Mouse (Mus musculus) heart, embryonic 10.5 days (tissue): Measurements from ENCODE around the gene Cd200r1. TPM values are rescaled to one million over a fixed set of nuclear protein-coding genes. Genes with fewer than 3 reads are reported as not detected.

Experiments used
- DNase-seq: peaks from one replicate; pipeline ENCODE4 v3.0.0-alpha.2; 2017; ENCODE audit warnings: low spot score
- H3K27ac ChIP-seq: fragments of 300-500 bp; sonication (generic); 2 replicates; pipeline ENCODE4 v1.5.1; 2016; ENCODE audit warnings: mild to moderate bottlenecking
- H3K27me3 ChIP-seq: fragments of 300-500 bp; sonication (generic); 2 replicates; pipeline ENCODE4 v1.6.1; 2016; ENCODE audit warnings: mild to moderate bottlenecking; ENCODE audit not compliant: poor library complexity, insufficient read depth, severe bottlenecking
- H3K36me3 ChIP-seq: fragments of 300-500 bp; sonication (generic); 2 replicates; pipeline ENCODE4 v1.6.1; 2016; ENCODE audit warnings: mild to moderate bottlenecking, moderate library complexity
- H3K4me1 ChIP-seq: fragments of 300-500 bp; sonication (generic); 2 replicates; pipeline ENCODE4 v1.6.1; 2016; ENCODE audit warnings: mild to moderate bottlenecking
- H3K4me3 ChIP-seq: fragments of 300-500 bp; sonication (generic); 2 replicates; pipeline ENCODE4 v1.5.1; 2016; ENCODE audit warnings: mild to moderate bottlenecking, moderate library complexity
- H3K9me3 ChIP-seq: fragments of 300-500 bp; sonication (generic); 2 replicates; pipeline ENCODE4 v1.6.1; 2016; ENCODE audit warnings: mild to moderate bottlenecking, moderate library complexity
- WGBS: fragments of 180-500 bp; shearing (Covaris S2); methylation state at CpG from one replicate; pipeline ENCODE4 v1.1.7; 2016; 5-methylcytosine and 5-hydroxymethylcytosine counted together
- polyA plus RNA-seq: library from polyadenylated mRNA; unstranded; fragments of >200 nt; fragmentation: Nextera tagmentation; extraction: Ambion mirVana; gene quantifications from 2 replicates; pipeline ENCODE4 v1.2.1, GENCODE M21; 2016

The Cd200r1 gene
- 1.8 and 2.6 TPM in 2 replicates for polyA plus RNA-seq

DNA sequence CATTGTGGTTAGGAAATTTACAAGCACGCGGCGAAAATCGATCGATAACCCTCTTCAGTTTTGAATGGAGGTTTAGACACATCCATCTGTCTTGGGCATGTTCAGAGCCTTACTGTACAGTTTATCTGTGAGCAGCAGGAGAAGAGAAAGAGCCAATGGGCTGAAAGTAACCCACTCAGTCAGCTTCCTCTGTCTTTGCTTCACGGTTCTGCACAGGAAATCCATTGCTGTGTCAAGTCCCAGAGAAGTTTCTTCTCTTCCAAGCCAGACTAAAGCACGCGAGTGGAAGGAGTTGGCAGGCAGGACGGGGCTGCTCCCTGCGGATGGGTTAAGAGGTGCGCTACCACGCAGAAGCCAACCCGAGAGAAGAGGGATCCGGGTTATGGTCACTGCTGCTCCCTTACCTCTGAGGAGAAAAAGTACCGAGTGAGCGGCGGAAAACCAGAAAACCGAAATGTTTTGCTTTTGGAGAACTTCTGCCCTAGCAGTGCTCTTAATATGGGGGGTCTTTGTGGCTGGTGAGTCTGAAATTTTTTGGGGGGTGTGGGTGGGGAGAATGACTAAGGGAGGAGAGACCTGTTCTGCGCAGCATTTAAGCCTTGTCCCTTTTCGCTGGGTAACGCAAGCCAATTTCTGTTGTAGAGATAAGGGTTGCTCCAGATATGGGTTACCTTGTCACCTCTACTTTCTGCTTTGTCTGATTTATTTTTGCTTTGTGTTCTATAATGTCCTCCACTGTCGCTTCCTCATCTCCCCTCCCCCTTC, at the start of gene Cd200r1:
TSS of gene Cd200r1 (plus strand) at position 182 of the 765 bp plus-strand sequence.
- Histone ChIP-seq H3K4me1 (no peaks in the 10 kb centered on the region), H3K4me3 (no peak within 1 kb of the TSS; the same call in 1 of the 2 replicates), H3K27me3 (no peaks in the 10 kb centered on the region), H3K9me3 (no peaks in the 10 kb centered on the region), H3K27ac (no peak within 1 kb of the TSS), H3K36me3 (no peaks in the 10 kb centered on the region)
- 68% methylated on average over 22 of the region's 22 CpGs for WGBS
- DNase-seq: no peak

DNA sequence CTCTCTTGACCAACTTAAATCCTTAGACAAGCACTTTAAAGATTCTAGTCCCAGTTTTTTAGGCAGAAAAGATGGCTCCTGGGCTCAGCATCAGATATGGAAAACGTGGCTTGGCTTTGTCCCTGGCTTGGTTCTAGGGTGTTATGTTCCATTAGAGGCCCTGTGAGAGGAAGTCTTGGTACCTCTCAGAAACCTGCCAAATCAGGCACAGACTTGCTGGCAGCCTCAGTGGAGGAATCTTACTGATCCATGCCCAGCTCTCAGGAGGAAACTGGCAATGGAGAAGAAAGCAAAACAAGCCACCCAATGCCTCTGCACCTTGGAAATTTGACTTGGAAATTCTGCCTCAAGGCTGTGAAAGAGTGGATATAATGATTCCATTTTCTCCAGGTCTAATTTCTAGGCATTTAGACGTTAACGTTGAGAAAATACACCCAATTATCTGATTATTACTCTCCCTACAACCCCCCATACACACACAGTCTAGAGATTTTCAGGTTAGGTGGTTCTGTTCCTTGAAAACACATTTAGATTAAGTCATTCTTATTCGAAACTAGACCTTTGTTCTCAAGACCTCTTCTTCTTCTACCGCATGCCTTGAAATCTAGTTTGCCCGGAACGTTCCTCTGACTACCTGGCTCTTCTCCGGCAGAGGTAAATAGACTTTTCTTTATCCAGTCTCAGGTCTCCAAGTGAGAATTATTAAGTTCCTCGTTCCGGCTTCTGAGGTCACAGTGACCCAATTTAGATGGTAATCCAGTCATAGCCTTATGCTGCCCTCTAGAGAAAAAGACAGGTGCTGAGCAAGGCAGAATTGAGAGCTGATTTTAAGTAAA, 49.0 kb upstream of the Cd200r1 start:
- no peak overlapping the region for H3K27ac ChIP-seq
- H3K27me3 ChIP-seq: no peaks in the 10 kb centered on the region
- 48% methylated on average over 10 of the region's 10 CpGs for WGBS
- H3K4me3 ChIP-seq: no peak overlapping the region
- H3K4me1 ChIP-seq: no peaks in the 10 kb centered on the region
- peaks cover 14% of the 10 kb centered on the region for H3K36me3 ChIP-seq
- H3K9me3 ChIP-seq: no peaks in the 10 kb centered on the region
- DNase-seq: no peak

DNA sequence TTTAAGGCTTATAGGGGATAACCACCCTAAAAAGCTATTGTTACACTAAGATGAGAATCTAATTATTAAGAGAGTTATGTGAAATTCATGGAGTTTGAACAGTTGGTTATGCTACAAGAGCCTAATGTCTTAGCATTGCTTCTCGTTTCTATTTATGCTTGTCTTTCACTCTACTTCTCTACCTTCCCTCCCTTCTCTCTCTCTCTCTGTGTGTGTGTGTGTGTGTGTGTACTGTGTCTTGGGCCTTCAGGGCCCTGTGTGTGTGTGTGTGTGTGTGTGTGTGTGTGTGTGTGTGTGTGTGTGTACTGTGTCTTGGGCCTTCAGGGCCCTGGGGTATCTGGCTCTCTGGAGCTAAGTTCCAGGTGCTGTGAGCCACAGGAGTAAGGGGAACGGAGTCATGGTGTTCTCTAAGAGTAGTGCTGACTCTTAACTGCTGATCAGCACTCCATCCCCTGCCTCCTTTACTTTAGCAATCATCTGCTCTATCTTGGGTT, 48.3 kb upstream of the Cd200r1 start:
- Histone ChIP-seq H3K4me3 (no peak overlapping the region), H3K4me1 (no peaks in the 10 kb centered on the region), H3K27me3 (no peaks in the 10 kb centered on the region), H3K27ac (no peak overlapping the region), H3K36me3 (peaks cover 14% of the 10 kb centered on the region), H3K9me3 (no peaks in the 10 kb centered on the region)
- 69% methylated on average over 2 of the region's 2 CpGs for WGBS
- DNase-seq: no peak

DNA sequence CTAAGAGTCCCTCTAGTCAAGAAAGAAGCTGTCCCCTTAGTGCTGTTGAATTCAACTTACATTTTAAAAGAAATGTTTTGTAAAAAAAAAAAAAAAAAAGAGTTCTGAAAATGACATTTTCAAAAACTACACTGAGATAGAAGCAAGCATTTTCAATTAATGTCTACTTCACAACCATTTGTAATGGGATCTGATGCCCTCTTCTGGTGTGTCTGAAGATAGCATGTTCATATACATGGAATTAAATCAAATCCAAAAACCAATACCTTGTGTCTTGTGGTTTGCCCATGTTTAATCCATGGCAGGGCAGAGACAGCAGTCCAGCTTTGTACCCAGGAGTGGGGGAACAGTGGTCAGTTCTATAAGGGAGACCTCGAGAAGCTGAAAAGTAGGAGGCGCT, 47.7 kb upstream of the Cd200r1 start:
- Histone ChIP-seq H3K4me1 (peaks cover 3% of the 10 kb centered on the region; the same call in 1 of the 2 replicates), H3K4me3 (no peak overlapping the region), H3K27ac (no peak overlapping the region), H3K27me3 (no peaks in the 10 kb centered on the region), H3K36me3 (peaks cover 14% of the 10 kb centered on the region), H3K9me3 (no peaks in the 10 kb centered on the region)
- 77% methylated on average over 2 of the region's 2 CpGs for WGBS
- no peak for DNase-seq

DNA sequence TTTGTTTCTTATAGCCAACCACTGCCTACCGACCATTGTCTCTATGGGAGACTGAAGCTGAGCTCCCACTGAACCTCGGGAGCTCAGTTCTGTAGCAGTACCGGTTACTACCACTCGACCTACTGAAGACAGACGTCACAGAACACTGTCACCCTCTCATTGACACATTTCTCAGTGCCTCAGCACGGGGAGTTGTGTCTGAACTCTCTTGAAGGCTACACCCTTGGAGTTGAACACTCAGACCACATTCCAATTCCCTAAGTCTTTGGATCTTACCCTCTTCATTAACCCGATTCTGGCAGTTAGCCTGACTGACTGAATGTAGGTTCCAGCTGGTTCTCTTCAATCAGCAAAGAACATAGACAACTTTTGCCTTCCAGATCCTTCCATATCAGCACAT, 46.2 kb upstream of the Cd200r1 start:
- Histone ChIP-seq H3K27me3 (no peaks in the 10 kb centered on the region), H3K9me3 (no peaks in the 10 kb centered on the region), H3K4me3 (no peak overlapping the region), H3K4me1 (peaks cover 7% of the 10 kb centered on the region; the same call in 1 of the 2 replicates), H3K27ac (no peak overlapping the region), H3K36me3 (peaks cover 14% of the 10 kb centered on the region)
- WGBS: 67% methylated on average over 7 of the region's 7 CpGs
- DNase-seq: no peak

DNA sequence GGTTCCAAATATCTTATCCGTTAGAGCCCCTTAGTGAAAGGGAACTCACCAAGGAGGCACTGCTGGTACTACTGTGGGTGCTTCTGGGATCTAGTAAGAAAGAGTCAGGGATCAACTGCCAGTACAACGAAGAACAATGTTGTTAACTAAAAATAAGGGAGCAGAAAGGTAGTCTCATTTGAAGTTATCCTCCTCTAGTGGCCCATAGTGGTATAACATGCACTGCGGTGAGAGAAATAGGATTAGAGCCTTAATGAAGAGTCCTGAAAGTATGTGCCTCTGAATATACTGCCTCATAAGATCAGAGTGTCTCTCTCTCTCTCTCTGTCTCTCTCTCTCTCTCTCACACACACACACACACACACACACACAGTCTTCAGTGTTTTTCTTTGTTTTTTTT, 45.0 kb upstream of the Cd200r1 start:
- no peak for DNase-seq

DNA sequence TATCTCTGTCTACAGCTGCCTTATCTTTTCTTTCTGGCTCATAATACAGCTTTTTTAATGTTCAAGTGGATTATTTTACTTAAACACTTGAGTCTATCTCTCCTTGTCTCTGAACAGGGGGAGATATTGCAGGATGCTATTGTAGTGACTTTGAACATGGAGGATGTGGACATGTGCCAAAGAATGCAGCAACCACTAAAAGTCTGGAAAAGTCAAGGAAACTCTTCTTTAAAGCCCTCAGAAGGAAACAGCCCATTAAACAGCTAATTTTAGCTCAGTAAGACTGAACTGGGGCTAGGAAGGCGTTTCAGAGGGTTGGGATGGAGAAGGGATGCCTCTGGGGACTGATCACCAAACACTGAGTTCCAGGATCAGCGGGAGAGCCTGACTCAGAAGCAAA, 42.9 kb upstream of the Cd200r1 start:
- Histone ChIP-seq H3K36me3 (peaks cover 21% of the 10 kb centered on the region), H3K9me3 (no peaks in the 10 kb centered on the region), H3K27ac (no peak overlapping the region), H3K4me1 (peaks cover 12% of the 10 kb centered on the region; the same call in 1 of the 2 replicates), H3K4me3 (no peak overlapping the region), H3K27me3 (no peaks in the 10 kb centered on the region)
- no peak for DNase-seq
- 57% methylated on average over 2 of the region's 2 CpGs for WGBS

More for the DNA sequence above, 45.0 kb upstream of the Cd200r1 start:
- no peaks in the 10 kb centered on the region for H3K9me3 ChIP-seq
- peaks cover 12% of the 10 kb centered on the region; the same call in 1 of the 2 replicates for H3K4me1 ChIP-seq
- 82% methylated on average over 3 of the region's 3 CpGs for WGBS
- no peak overlapping the region for H3K27ac ChIP-seq
- no peaks in the 10 kb centered on the region for H3K27me3 ChIP-seq
- peaks cover 14% of the 10 kb centered on the region for H3K36me3 ChIP-seq
- H3K4me3 ChIP-seq: no peak overlapping the region

DNA sequence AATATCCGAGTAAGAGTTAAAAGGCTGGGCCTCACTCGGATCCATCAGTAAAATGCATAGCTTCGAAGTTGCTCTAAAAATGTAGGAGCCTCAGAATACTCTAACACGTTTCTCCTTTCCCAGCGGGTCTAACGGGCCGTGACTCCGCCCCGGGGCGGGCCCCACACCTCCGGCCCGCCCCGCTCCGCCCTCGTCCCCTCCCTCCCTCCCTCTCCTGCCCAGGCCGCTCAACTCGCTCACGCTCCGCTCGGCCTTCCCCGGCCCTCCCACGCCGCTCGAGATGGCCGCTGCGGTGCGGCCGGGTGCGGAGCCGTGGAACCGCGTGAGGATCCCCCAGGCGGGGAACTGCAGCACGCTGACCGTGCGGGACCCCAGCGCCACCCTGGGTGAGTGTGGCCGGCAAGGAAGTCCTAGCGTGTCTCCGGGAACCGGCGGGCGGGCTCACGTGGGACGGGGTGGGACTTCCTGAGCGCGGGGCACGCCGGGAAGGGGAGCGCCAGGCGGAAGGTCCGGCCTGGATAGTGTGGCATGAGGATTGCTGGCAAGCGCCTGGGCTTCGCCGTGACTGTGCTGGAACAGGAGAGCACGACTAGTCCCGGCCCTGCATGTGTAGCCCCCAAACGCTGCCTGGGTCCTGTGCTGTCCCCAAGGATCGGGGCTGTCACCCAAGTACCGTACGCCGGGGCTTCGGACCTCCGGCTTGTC, 41.3 kb upstream of the Cd200r1 start, which contains the start of gene Nepro:
TSS of gene Nepro (plus strand) at position 219 of the 705 bp plus-strand sequence.
- peak; percentile 98 for DNase-seq
- H3K4me1 ChIP-seq: peaks cover 12% of the 10 kb centered on the region; the same call in 1 of the 2 replicates
- WGBS: under 1% methylated on average over 62 of the region's 64 CpGs
- peaks cover 31% of the 10 kb centered on the region for H3K36me3 ChIP-seq
- H3K9me3 ChIP-seq: no peaks in the 10 kb centered on the region
- peak within 1 kb of the TSS; percentile 88 for H3K4me3 ChIP-seq
- no peaks in the 10 kb centered on the region for H3K27me3 ChIP-seq
- peak within 1 kb of the TSS; percentile 98 for H3K27ac ChIP-seq

DNA sequence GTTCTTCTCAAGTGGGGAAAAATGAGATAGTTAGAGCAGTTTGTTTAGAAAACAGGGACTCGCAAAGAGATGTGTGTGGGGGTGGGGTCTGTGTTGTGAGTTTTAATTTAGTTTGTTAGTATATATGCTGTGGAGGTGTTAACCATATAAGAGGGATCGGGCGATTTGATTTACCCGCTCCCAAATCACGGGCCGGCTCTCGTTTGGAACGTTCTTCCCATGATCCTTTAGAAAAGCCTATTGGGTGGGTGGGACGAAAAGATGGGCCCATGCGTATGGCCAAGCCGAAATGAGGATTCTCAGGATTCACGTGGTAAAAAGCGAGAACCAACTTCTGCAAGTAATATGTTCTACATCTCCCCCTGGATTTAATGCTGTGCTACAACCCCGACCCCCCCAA, 40.7 kb upstream of the Cd200r1 start:
- Histone ChIP-seq H3K27me3 (no peaks in the 10 kb centered on the region), H3K4me1 (peaks cover 12% of the 10 kb centered on the region; the same call in 1 of the 2 replicates), H3K4me3 (peak overlapping the region; percentile 88), H3K27ac (peak overlapping the region; percentile 98), H3K9me3 (no peaks in the 10 kb centered on the region), H3K36me3 (peaks cover 32% of the 10 kb centered on the region)
- DNase-seq: peak; percentile 88
- under 1% methylated on average over 14 of the region's 14 CpGs for WGBS

DNA sequence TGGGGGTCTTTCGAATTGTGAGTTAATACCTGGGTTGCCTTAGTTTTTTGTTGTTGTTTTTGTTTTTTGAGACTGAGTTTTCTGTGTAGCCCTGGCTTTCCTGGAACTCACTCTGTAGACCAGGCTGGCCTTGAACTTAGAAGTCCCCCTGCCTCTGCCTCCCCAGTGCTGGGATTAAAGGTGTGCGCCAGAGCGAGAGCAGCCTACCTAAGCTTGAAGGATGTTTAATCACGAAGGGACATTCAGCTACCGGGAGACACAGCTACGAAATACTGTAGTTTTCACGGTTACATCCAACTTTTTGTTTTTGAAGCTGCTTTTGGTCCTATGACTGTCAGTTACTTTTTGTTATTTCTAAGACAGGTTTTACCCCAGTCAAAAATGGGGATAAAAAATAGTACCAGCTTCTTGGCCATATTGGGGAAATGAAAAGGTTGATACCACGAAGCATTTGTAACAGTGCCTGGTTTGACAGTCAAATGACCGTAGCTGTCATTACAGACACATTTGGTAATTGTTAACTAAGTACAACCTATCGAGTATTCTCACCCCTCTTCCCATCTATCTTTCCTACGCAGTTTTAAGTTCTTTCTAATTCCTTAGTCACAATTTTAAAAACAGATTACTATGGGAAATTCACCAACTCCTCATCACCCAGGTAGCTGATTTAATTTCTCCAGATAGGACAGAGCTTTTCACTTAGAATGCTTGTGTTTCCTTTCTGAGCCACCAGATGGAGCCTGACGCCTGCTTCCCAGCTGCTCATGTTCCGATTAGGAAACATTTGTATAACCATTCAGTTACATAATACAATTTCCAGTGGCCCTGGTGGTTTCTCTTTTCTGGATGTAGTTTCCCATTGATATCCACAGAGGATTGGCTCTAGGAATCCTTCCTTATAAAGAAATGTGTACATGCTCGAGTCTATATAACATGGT, 40.0 kb upstream of the Cd200r1 start:
- 44% methylated on average over 14 of the region's 14 CpGs for WGBS
- Histone ChIP-seq H3K36me3 (peaks cover 31% of the 10 kb centered on the region), H3K4me1 (peaks cover 12% of the 10 kb centered on the region; the same call in 1 of the 2 replicates), H3K27ac (peak overlapping the region; percentile 98), H3K9me3 (no peaks in the 10 kb centered on the region), H3K4me3 (peak overlapping the region; percentile 88), H3K27me3 (no peaks in the 10 kb centered on the region)
- DNase-seq: peak; percentile 80

DNA sequence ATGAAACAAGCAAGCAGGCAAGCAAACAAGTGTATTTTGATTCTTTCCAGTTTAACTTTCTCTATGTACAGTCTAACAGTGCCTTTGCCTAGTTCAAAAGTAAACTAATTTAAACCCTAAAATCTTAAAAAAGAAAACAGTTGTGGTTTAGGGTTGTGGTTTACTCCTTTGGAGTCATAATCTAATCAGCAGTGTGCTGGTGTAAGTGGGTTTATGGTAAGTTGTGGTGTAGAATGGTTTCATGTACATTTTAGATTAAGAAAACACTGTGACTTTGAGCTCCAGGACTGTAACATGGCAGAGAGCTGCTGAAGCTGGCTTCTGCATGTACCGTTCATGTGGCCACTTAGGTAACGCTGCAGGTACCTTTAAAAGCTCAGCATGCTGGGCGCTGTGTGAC, 38.0 kb upstream of the Cd200r1 start:
- Histone ChIP-seq H3K36me3 (peaks cover 50% of the 10 kb centered on the region), H3K27me3 (no peaks in the 10 kb centered on the region), H3K27ac (no peak overlapping the region), H3K4me1 (peaks cover 12% of the 10 kb centered on the region; the same call in 1 of the 2 replicates), H3K9me3 (no peaks in the 10 kb centered on the region), H3K4me3 (no peak overlapping the region)
- DNase-seq: no peak
- 94% methylated on average over 3 of the region's 3 CpGs for WGBS
